Mouse (Mus musculus) neural tube, embryonic 14.5 days (tissue): ENCODE data around the gene Ppp1r9a. TPM values are rescaled to one million over a fixed set of nuclear protein-coding genes. Genes with fewer than 3 reads are reported as not detected.
A peak's percentile ranks its signal among the peaks of the same experiment; 100 is the strongest.
"Not testable (repeated sequence)": the region's sequence is repeated elsewhere in the genome, so short reads cannot be mapped to it uniquely, and the experiment has no call there.

Source experiments
- ATAC-seq: fragments of 200-750 bp; cut with Nextera tagmentation; 2 replicates; pipeline ENCODE4 v1.8.0; 2017; ENCODE audit warnings: low read depth, mild to moderate bottlenecking, moderate TSS enrichment, moderate library complexity
- H3K27ac ChIP-seq: fragments of 300-500 bp; sonication (generic); 2 replicates; pipeline ENCODE4 v1.5.1; 2014; ENCODE audit warnings: low read depth, mild to moderate bottlenecking, control low read depth, low read length, moderate library complexity, mixed read lengths
- H3K27me3 ChIP-seq: fragments of 300-500 bp; sonication (generic); 2 replicates; pipeline ENCODE4 v1.6.1; 2014; ENCODE audit warnings: low read length; ENCODE audit not compliant: control insufficient read depth, insufficient read depth
- H3K36me3 ChIP-seq: fragments of 300-500 bp; sonication (generic); 2 replicates; pipeline ENCODE4 v1.6.1; 2014; ENCODE audit warnings: low read length, mixed read lengths; ENCODE audit not compliant: control insufficient read depth, insufficient read depth
- H3K4me1 ChIP-seq: fragments of 300-500 bp; sonication (generic); 2 replicates; pipeline ENCODE4 v1.6.1; 2014; ENCODE audit warnings: low read length; ENCODE audit not compliant: control insufficient read depth, insufficient read depth
- H3K4me2 ChIP-seq: fragments of 300-500 bp; sonication (generic); 2 replicates; pipeline ENCODE4 v1.6.1; 2014; ENCODE audit warnings: mild to moderate bottlenecking, low read depth, low read length, control low read depth
- H3K4me3 ChIP-seq: fragments of 300-500 bp; sonication (generic); 2 replicates; pipeline ENCODE4 v1.5.1; 2014; ENCODE audit warnings: low read depth, low read length, control low read depth, mixed read lengths
- H3K9ac ChIP-seq: fragments of 300-500 bp; sonication (generic); replicated peaks from 2 replicates; pipeline ENCODE4 v1.6.1; 2014; ENCODE audit warnings: low read depth, mild to moderate bottlenecking, control low read depth, low read length, mixed read lengths
- H3K9me3 ChIP-seq: fragments of 300-500 bp; sonication (generic); 2 replicates; pipeline ENCODE4 v1.6.1; 2016; ENCODE audit warnings: low read length; ENCODE audit not compliant: control insufficient read depth
- WGBS: fragments of 180-500 bp; shearing (Covaris S2); extraction: QIAGEN DNeasy Blood & Tissue Kit; methylation state at CpG from one replicate; pipeline ENCODE4 v1.1.7; 2014; 5-methylcytosine and 5-hydroxymethylcytosine counted together
- polyA plus RNA-seq: library from polyadenylated mRNA; unstranded; fragments of >200 nt; fragmentation: Nextera tagmentation; extraction: Ambion mirVana; gene quantifications from 2 replicates; pipeline ENCODE4 v1.2.1, GENCODE M21; 2014

Ppp1r9a gene
- polyA plus RNA-seq: 47.2 and 63.6 TPM in 2 replicates

DNA sequence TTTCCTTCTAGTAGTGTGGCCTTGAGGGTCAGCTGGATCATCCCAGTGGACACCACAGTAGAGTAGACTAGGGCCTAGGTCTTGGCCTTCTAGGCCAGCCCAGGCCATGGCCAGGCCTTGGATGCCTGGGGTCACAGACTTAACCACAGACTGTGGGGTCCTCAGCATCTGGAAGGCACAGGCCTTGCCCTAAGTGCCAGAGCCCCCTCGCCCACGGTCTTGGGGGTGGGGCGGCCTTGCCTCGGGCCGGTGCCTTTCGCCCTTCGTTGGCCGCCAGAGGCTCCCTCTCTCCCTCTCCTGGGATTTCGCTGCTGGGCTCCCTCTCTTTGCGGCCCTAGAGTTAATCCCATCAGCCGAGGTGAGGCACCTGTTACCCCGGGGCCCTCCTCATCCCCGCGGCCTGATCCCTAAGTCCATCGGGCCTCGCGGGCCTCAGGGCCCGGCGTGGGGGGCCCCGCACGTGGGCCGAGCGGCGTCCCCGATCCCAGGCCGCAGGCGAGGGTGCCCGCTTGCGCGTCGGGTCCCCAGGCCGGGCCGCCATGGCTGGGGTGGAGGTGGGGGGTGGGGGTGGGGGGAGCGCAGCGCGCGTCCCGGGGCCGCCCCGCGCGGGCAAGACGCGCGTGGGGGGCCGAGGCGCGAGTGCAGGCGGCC, at the start of gene Ppp1r9a:
Gene Ppp1r9a, plus strand, starts transcription at position 244 of the 651 bp plus-strand sequence.
- under 1% methylated on average over 28 of the region's 49 CpGs for WGBS
- Histone ChIP-seq H3K4me3 (peak within 1 kb of the TSS; percentile 76), H3K36me3 (no peaks in the 10 kb centered on the region), H3K27me3 (no peaks in the 10 kb centered on the region), H3K9me3 (no peaks in the 10 kb centered on the region), H3K4me2 (peak within 1 kb of the TSS; percentile 84), H3K27ac (peak within 1 kb of the TSS; percentile 97), H3K4me1 (0 out of 2 replicates have a peak, but pooled peaks cover 6% of the 10 kb centered on the region), H3K9ac (peak within 1 kb of the TSS; percentile 92)
- ATAC-seq: peak; percentile 68

DNA sequence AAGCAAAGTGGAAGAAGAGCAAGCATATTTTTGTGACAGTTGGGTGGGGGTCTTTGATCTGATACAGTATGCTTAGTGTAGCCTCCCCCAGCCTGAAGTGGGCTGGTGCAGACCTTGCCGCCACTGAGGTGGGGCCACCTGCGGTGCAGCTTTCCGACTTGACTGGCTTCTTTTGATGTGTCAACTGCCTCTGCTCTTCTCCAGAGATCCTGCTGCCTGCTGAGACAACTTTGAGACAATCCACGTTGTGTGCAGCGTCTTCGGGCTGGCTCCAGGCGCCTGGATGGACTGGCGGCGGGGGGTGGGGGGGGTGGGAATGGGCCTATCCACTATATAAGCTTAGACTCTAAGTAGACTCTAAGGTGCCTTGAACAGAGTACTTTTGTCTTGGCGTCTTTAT, 47.5 kb upstream of the Ppp1r9a start:
- Histone ChIP-seq H3K9ac (no peak overlapping the region), H3K4me2 (no peak overlapping the region), H3K4me1 (no peaks in the 10 kb centered on the region), H3K4me3 (no peak overlapping the region), H3K36me3 (no peaks in the 10 kb centered on the region), H3K9me3 (no peaks in the 10 kb centered on the region), H3K27me3 (no peaks in the 10 kb centered on the region), H3K27ac (no peak overlapping the region)
- 79% methylated on average over 10 of the region's 10 CpGs for WGBS
- ATAC-seq: no peak

DNA sequence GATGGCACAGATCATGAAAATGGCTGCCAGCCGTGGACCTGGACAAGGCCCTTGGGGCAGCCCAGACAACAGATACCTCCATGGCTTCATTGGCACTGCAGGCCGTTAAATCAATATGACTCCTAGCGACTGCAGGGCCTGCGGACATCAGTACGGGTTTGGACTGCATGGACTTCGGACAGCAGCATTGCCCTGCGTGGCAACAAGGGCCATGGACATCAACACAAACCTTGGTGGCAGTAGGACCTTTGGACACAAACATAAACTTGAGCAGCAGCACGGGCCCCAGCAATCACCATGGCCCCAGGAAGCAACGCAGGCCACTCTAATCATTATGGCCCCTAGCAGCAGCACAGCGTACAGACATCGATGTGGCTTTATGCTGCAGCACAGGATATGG, 45.8 kb upstream of the Ppp1r9a start:
- Histone ChIP-seq H3K27me3 (no peaks in the 10 kb centered on the region), H3K9me3 (no peaks in the 10 kb centered on the region), H3K36me3 (no peaks in the 10 kb centered on the region), H3K4me1 (no peaks in the 10 kb centered on the region), H3K4me2 (no peak overlapping the region), H3K27ac (no peak overlapping the region), H3K4me3 (no peak overlapping the region), H3K9ac (no peak overlapping the region)
- 96% methylated on average over 11 of the region's 11 CpGs for WGBS
- no peak for ATAC-seq

DNA sequence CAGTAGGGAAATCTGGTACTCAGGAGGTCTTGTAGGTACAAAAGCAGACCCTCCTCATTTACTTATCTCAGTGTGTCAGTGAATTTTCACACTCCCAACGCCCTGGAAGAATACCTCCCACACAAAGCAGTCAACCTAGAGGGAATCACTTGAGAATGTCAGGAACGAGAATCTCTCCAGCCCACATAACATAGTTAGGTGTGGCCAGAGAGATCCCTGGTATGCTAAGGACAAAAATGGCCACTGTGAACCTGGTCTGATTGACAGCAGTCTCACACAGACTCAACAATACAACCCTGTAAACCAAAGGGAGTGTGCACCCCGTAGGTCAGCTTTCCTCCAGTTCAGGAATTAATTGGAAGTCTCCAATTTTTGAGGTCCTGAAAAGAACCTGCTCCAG, 18.4 kb upstream of the Ppp1r9a start:
- Histone ChIP-seq H3K27me3 (no peaks in the 10 kb centered on the region), H3K4me2 (no peak overlapping the region), H3K27ac (no peak overlapping the region), H3K36me3 (no peaks in the 10 kb centered on the region), H3K9me3 (no peaks in the 10 kb centered on the region), H3K4me3 (no peak overlapping the region), H3K4me1 (no peaks in the 10 kb centered on the region), H3K9ac (no peak overlapping the region)
- WGBS: 82% methylated on average over 3 of the region's 3 CpGs
- no peak for ATAC-seq

DNA sequence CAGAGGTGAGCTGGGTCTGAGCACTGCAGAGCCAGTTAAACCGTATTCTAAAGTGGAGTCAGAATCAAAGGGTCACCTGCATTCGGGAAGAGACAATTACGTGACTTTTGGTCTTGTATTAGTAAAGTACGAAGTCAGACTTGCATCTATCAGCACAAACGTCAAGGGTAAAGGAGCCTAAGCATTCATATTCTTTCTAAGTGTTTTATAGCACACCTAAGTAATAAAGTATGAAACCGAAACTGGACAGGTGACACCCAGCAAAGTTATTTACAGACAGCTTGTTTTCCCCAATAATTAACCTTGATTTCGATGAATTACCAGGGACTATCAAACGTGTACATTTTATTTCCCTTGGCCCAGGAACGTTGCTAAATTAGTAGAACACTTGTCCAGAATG, 13.2 kb upstream of the Ppp1r9a start:
- WGBS: 87% methylated on average over 9 of the region's 9 CpGs
- no peaks in the 10 kb centered on the region for H3K36me3 ChIP-seq
- no peak for ATAC-seq

DNA sequence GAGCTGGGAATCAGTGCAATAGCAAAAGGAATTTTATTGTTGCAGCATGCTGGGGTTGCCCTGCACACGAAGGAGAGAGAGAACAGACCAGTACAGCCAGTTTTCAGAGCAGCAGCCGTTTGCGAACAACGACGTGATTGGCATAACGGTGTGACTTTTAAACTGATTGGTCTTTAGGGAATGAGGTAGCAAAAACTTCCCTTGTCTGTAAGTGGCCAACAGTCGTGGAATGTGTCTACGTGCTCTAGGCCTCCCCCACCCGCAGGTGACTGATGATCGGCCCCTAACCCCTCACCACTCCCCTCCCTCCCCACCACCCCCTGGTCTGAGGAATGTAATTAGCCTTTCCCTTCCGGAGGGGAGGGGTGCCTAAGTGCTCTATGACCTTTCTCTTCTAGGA, 10.3 kb upstream of the Ppp1r9a start:
- no peak overlapping the region for H3K9ac ChIP-seq
- H3K27me3 ChIP-seq: no peaks in the 10 kb centered on the region
- no peak overlapping the region for H3K4me2 ChIP-seq
- no peak overlapping the region for H3K4me3 ChIP-seq
- no peak overlapping the region for H3K27ac ChIP-seq
- no peak for ATAC-seq
- H3K4me1 ChIP-seq: no peaks in the 10 kb centered on the region
- no peaks in the 10 kb centered on the region for H3K9me3 ChIP-seq
- 47% methylated on average over 11 of the region's 11 CpGs for WGBS
- H3K36me3 ChIP-seq: no peaks in the 10 kb centered on the region

More for the DNA sequence above, 13.2 kb upstream of the Ppp1r9a start:
- H3K9ac ChIP-seq: no peak overlapping the region
- H3K4me2 ChIP-seq: no peak overlapping the region
- H3K4me1 ChIP-seq: no peaks in the 10 kb centered on the region
- H3K9me3 ChIP-seq: no peaks in the 10 kb centered on the region
- no peak overlapping the region for H3K27ac ChIP-seq
- H3K27me3 ChIP-seq: no peaks in the 10 kb centered on the region
- H3K4me3 ChIP-seq: no peak overlapping the region

DNA sequence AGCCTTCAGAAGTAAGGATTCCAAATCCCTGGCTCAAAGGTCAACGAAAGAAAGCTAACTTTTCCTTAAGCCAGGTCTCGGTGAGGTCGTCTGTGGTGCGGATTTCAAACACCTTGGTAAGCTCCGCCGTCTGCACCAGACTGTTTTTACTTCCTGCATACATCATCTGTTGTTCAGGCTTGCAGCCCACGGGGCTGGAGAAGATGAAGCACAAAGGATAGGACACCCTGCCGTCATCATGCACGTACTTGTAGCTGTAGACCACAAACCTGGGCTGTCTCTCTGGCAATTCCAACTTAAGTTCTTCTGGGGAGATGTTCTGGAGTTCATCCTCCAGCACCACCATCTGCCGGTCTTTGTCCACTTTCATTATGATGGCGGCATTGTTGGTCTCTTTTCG, 9.4 kb upstream of the Ppp1r9a start:
- not testable (repeated sequence) for H3K36me3 ChIP-seq, ATAC-seq, H3K4me3 ChIP-seq, H3K4me1 ChIP-seq, H3K27me3 ChIP-seq, H3K27ac ChIP-seq, H3K4me2 ChIP-seq, H3K9ac ChIP-seq, H3K9me3 ChIP-seq
- 75% methylated on average over 12 of the region's 12 CpGs for WGBS

DNA sequence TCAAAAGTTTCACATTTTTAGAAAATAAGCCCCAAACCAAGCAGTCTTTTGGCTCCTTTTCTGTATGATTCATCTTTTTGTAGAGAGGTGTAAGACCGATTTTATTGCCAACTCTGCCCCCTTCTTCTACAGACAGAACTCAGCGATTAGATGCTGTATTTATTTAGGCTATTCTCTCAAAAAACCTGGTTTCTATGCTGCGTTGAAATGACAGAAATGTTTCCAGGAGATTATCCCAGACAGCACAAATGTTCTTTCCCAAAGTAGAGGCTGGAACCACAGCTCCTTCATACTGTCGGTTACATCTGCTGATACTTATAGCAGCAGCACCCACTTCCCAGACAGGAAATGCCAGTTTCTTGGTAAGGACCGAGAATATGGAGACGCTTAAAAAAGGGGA, 2.8 kb upstream of the Ppp1r9a start:
- Histone ChIP-seq H3K9ac (no peak overlapping the region), H3K4me2 (no peak overlapping the region), H3K9me3 (no peaks in the 10 kb centered on the region), H3K4me1 (no peaks in the 10 kb centered on the region), H3K4me3 (no peak overlapping the region), H3K27ac (no peak overlapping the region), H3K27me3 (no peaks in the 10 kb centered on the region), H3K36me3 (no peaks in the 10 kb centered on the region)
- no peak for ATAC-seq
- WGBS: 92% methylated on average over 6 of the region's 6 CpGs

DNA sequence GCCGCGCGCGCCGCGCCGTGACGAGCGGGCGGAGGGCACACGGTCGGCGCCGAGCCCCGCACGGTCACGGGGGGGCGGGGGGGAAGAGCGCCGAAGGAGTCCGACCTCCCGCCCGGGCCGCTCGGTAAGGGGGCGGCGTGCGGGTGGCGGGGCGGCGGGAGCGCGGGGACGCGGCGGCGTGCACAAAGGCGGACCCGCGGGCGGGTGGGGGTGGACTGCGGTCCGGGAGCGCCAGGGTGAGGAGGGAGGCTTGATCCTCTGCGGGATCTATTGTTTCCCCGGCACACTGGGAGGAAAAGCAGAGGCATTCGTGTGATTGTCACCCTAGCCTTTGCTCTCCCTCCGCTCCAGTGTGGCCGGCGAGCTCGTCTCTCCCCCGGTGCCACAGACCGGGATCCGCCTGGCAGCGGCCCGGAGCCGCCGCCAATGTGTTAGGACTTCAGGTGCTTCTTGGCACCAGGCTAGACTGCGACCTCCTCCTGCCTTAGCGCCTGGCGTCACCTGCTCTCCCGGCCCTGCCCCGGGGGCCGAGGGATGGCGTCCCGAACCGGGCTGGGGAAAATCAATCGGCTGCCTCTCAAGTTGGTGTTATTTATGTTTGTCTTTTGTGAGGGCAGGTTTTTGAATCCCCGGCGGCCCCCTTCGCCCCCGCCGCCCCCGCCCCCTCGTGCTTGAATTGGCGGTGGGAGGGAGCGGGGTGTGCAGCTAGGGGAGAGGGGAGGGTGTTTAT, 773 bp downstream of the Ppp1r9a start:
- WGBS: under 1% methylated on average over 43 of the region's 77 CpGs

More for the DNA sequence above, 773 bp downstream of the Ppp1r9a start:
- H3K4me1 ChIP-seq: 0 out of 2 replicates have a peak, but pooled peaks cover 6% of the 10 kb centered on the region
- peak overlapping the region; percentile 92 for H3K9ac ChIP-seq
- peak overlapping the region; percentile 76 for H3K4me3 ChIP-seq
- H3K36me3 ChIP-seq: no peaks in the 10 kb centered on the region
- H3K27me3 ChIP-seq: no peaks in the 10 kb centered on the region
- no peaks in the 10 kb centered on the region for H3K9me3 ChIP-seq
- H3K27ac ChIP-seq: peak overlapping the region; percentile 97
- H3K4me2 ChIP-seq: peak overlapping the region; percentile 84
- peak; percentile 88 for ATAC-seq
